Mouse (Mus musculus) C2C12 (cell line): ENCODE data around the gene Fbxo46. TPM values are rescaled to one million over a fixed set of nuclear protein-coding genes. Genes with fewer than 3 reads are reported as not detected.

ENCODE experiments used
- H3K27me3 ChIP-seq: one replicate; pipeline ENCODE4 v1.6.1; 2011; ENCODE audit not compliant: control insufficient read depth, insufficient read depth, insufficient read length
- H3K36me3 ChIP-seq: one replicate; pipeline ENCODE4 v1.6.1; 2011; ENCODE audit not compliant: control insufficient read depth, insufficient read depth
- H3K4me3 ChIP-seq: one replicate; pipeline ENCODE4 v1.5.1; 2011; ENCODE audit warnings: mild to moderate bottlenecking, control low read depth; ENCODE audit not compliant: poor library complexity, insufficient read depth, severe bottlenecking
- H3K79me2 ChIP-seq: one replicate; pipeline ENCODE4 v1.6.1; 2011; ENCODE audit not compliant: control insufficient read depth, insufficient read depth
- H3K79me3 ChIP-seq: one replicate; pipeline ENCODE4 v1.6.1; 2011; ENCODE audit warnings: low read depth, control low read depth
- H3ac ChIP-seq: one replicate; pipeline ENCODE3; 2011; ENCODE audit warnings: low read depth; ENCODE audit not compliant: control insufficient read depth, insufficient read length
- CEBPB ChIP-seq: IDR thresholded peaks from one replicate; pipeline ENCODE4 v1.6.1; 2011; ENCODE audit warnings: low read depth, mild to moderate bottlenecking, control low read depth, moderate library complexity
- CTCF ChIP-seq: IDR thresholded peaks from one replicate; pipeline ENCODE4 v1.5.1; 2011; ENCODE audit not compliant: control insufficient read depth, insufficient read depth, insufficient read length
- FOSL1 ChIP-seq: IDR thresholded peaks from one replicate; pipeline ENCODE4 v1.8.0; 2011; ENCODE audit warnings: mild to moderate bottlenecking, low read length; ENCODE audit not compliant: poor library complexity, insufficient read depth, severe bottlenecking
- MAX ChIP-seq: IDR thresholded peaks from one replicate; pipeline ENCODE4 v1.6.1; 2011; ENCODE audit warnings: mild to moderate bottlenecking, control low read depth
- MYOD1 ChIP-seq: IDR thresholded peaks from one replicate; pipeline ENCODE4 v1.6.1; 2011; ENCODE audit warnings: low read depth; ENCODE audit not compliant: control insufficient read depth, insufficient read length
- MYOG ChIP-seq: IDR thresholded peaks from one replicate; pipeline ENCODE4 v1.6.1; 2011; ENCODE audit not compliant: control insufficient read depth, insufficient read length; ENCODE audit errors: extremely low read depth
- USF1 ChIP-seq: IDR thresholded peaks from one replicate; pipeline ENCODE4 v1.6.1; 2011; ENCODE audit warnings: low read depth, mild to moderate bottlenecking, control low read depth, moderate library complexity
- microRNA-seq: library from miRNA; unstranded; fragments of <30 nt; microRNA quantifications from one replicate; pipeline ENCODE4, GENCODE M21; 2019; ENCODE audit warnings: borderline microRNAs expressed
- polyA plus RNA-seq: library from polyadenylated mRNA; unstranded; fragments of >200 nt; fragmentation: generic; extraction: Trizol; gene quantifications from one replicate; pipeline ENCODE4 v1.2.1, GENCODE M21; 2012; ENCODE audit warnings: missing spikeins

The Fbxo46 gene
- polyA plus RNA-seq, 1 experiment = 7.4 TPM

DNA sequence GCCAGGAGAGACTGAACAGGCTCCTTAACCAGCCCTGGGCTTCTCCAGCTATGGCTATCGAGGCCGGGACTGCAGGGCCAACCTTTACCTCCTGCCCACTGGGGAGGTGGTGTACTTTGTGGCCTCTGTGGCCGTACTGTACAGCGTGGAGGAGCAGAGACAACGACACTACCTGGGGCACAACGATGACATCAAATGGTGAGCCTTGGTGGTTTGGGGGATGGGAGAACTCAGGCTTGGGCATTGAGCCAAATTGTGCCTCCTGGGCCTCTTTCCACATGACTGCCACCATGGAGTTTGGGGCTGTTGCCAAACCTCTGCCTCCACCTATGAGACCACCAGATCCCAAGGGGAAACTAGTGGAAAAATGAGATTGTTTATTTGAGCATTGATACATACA lies 65.1 kb downstream of the Fbxo46 start:
- Histone ChIP-seq H3ac (no peak overlapping the region), H3K4me3 (no peak overlapping the region), H3K36me3 (no peaks in the 10 kb centered on the region), H3K27me3 (no peaks in the 10 kb centered on the region), H3K79me2 (no peaks in the 10 kb centered on the region), H3K79me3 (no peaks in the 10 kb centered on the region)
- TF ChIP-seq MYOG (no peak), MAX (no peak), MYOD1 (no peak), USF1 (no peak), CEBPB (no peak), CTCF (no peak), FOSL1 (no peak)

Small RNA genes within 50 kb of the gene (microRNA-seq; reads per million reads assigned to microRNA genes)
- gene Mir3100 (0.68 reads per million, percentile 14 among the genes with 10 or more reads in this experiment), gene Mir330 (76.5 reads per million, percentile 72 among the genes with 10 or more reads in this experiment)

Other genes starting within 250 kb of the Fbxo46 start
- 0.05 TPM for gene Pglyrp1, start 248.5 kb upstream of the Fbxo46 start, polyA plus RNA-seq
- 10.8 TPM for gene Ccdc61, start 209.4 kb upstream of the Fbxo46 start, polyA plus RNA-seq
- 0.05 TPM for gene Nova2, start 194.0 kb upstream of the Fbxo46 start, polyA plus RNA-seq
- not detected for gene Nanos2, start 132.5 kb upstream of the Fbxo46 start, polyA plus RNA-seq
- gene Mypop, start 128.6 kb upstream of the Fbxo46 start, polyA plus RNA-seq = 17.8 TPM
- gene Irf2bp1, start 115.8 kb upstream of the Fbxo46 start, polyA plus RNA-seq = 39.4 TPM
- 0.07 TPM for gene Foxa3, start 96.3 kb upstream of the Fbxo46 start, polyA plus RNA-seq
- 84.8 TPM for gene Sympk, start 95.5 kb upstream of the Fbxo46 start, polyA plus RNA-seq
- gene Rsph6a, start 65.2 kb upstream of the Fbxo46 start, polyA plus RNA-seq = 0.09 TPM
- 83.1 TPM for gene Dmwd, start 43.6 kb upstream of the Fbxo46 start, polyA plus RNA-seq
- 120 TPM for gene Dmpk, start 36.0 kb upstream of the Fbxo46 start, polyA plus RNA-seq
- 1.6 TPM for gene Six5, start 25.3 kb upstream of the Fbxo46 start, polyA plus RNA-seq
- gene Gm4969, start 1.5 kb upstream of the Fbxo46 start, polyA plus RNA-seq = not detected
- 12.3 TPM for gene Qpctl, start 29.4 kb downstream of the Fbxo46 start, polyA plus RNA-seq
- gene Snrpd2, start 29.9 kb downstream of the Fbxo46 start, polyA plus RNA-seq = 255 TPM
- 0.43 TPM for gene Gipr, start 46.3 kb downstream of the Fbxo46 start, polyA plus RNA-seq
- gene Eml2, start 56.6 kb downstream of the Fbxo46 start, polyA plus RNA-seq = 16.4 TPM
- 0.05 TPM for gene Gpr4, start 92.7 kb downstream of the Fbxo46 start, polyA plus RNA-seq
- 27.5 TPM for gene Opa3, start 108.5 kb downstream of the Fbxo46 start, polyA plus RNA-seq
- 145 TPM for gene Vasp, start 152.0 kb downstream of the Fbxo46 start, polyA plus RNA-seq
- 0.05 TPM for gene Ppm1n, start 160.2 kb downstream of the Fbxo46 start, polyA plus RNA-seq
- 107 TPM for gene Rtn2, start 162.8 kb downstream of the Fbxo46 start, polyA plus RNA-seq
- gene Fosb, start 190.2 kb downstream of the Fbxo46 start, polyA plus RNA-seq = 1.4 TPM
- gene Ercc1, start 224.9 kb downstream of the Fbxo46 start, polyA plus RNA-seq = 151 TPM
- 25.6 TPM for gene Cd3eap, start 239.6 kb downstream of the Fbxo46 start, polyA plus RNA-seq
- gene Ppp1r13l, start 239.9 kb downstream of the Fbxo46 start, polyA plus RNA-seq = 21.5 TPM